Mouse (Mus musculus): Measurements from ENCODE around the gene Gm20388.

- TF ChIP-seq CTCF (conservative IDR thresholded peaks at IDR 0.05; ENCODE audit: insufficient read depth, insufficient read length, low read depth, low read length) (no peak), POLR2A (IDR thresholded peaks at IDR 0.05; ENCODE audit: low read depth, low read length) (no peak)
Measured at GRCm38 (mm10) chr8:120668374-120668905, 757.8 kb downstream of the Gm20388 start, which contains the start of gene Emc8.

Data from kidney, adult 2 months (tissue).